Mouse (Mus musculus): ENCODE results near the gene Atf3.

Atf3 gene

DNA sequence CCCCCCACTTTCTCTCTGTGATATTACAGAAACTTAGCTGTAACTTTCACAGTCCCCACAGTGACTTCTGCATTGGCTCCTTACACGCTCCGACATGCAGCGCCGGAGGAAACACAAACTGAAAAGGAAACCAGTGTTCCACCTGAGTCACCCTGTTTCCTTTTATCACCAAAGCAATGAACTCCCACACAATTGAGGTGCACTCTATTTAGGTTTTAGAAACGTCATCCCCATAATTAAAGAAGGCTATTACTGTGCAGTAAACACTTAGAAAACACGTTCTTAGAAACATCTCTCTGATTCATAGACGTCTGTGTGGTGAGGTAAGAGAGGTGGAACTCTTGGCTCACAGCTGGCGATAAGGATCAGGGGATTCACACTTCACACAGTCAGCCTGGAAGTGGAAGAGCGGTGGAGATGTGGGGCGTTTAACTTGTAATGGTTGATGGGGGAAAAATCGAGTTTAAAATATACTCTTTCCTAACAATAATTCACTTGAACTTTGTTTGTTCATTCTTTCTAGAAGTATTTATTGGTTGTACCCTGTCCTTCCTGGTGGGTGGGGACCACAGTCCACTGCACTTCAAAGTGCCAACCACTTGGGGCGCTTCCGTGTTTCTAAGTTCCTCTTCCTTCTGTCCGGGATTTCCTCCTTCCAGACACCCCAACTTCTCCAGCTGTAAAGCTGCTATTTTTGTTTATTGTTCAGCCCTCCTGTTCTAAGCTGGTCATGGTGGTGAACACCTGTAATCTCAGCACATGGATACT is 24.0 kb downstream of the Atf3 start:
- DNase-seq (ENCODE audit: low read depth in 2 of 2, low spot score in 2 of 2): peak; percentile 27 to 35

DNA sequence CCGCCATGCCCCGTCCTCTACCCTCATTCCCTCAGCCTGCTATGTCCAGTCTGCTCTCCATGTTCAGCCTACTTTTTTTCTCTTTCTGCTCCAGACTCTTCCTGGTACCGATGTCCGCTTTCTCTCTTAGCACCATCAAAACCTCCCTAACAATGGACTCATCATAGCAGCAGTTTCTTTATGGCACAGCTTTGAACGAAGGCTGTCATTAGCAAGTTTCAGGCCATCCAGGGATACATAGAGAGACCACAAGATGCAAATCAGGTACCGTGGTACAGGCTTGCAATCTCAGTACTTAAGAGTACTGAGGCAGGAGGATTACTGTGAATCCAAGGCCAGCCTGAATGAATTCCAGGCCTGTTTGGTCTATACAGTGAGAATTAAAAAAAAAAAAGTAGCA is 25.1 kb downstream of the Atf3 start:
- DNase-seq (ENCODE audit: low read depth in 2 of 2, low spot score in 2 of 2): no peak

DNA sequence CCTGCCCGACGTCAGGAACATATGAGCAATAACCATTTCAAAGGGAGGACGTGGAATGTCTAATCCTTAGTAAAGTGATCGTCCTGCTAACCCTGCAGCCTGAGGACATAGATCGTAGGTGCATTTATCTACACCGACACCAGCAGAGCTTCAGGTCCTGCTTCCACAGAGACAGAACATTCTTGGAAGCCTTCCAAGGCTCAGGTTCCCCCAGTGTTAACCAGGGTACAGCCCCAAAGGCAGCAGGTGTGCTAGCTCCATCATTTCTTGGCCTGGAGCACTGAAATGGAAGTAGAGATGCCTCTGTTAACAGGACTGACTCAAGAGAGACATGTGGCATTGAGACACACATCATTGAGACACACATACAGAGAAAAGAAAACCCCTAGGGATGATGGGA is 25.6 kb downstream of the Atf3 start:
- DNase-seq (ENCODE audit: low read depth in 2 of 2, low spot score in 2 of 2): no peak

DNA sequence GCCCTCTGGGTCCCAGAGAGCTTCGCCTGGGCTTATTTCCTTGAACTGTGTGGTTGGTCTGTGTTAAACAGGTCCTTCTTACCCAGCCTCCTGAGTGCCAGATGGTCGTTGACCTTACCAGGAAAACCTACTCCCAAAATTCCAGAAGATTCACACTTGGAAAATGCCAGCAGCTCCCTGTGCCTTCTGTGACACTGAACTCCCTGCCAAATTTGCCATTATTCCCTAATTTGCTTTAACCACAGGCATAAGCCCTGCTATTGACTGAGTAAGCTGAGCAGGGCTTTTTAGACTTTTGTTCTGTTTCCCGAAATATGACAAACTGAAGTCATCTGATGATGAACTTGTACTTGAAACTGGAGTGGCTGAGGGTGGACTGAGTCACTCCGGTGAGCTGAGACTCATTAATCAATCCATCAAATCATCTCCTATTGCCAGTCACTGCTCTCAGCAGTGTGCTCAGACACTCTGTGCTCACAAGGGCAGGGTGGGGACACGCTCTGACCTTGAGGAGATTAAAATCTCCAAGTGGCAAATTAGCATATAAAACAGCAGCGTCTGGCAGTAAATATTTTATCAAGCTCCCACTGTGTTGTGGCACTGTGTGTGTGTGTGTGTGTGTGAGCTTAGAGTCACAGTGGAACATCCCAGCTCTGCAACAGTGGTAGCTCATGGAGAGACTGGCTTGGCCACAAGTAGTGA is 28.0 kb downstream of the Atf3 start:
- no peak for DNase-seq (ENCODE audit: low read depth in 2 of 2, low spot score in 2 of 2)

DNA sequence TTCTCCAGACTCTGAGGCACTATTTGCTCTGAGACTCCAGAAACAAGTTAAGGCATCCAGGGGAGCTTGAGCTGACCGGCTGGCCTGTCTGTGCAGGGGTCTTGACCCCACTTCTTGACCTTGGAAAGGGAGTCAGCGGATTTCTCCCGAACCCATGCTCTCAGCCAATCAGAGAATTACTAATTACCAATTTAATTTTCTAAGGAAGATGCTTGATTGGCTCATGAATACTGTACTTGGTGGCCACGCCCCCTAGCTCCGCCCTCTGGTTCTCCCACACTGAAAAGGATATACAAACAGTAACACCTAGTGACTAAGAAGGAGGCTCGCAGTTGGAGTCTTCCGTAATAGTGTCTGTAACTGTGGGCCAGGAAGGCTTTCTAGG is 31.5 kb downstream of the Atf3 start:
- no peak for DNase-seq (ENCODE audit: low read depth in 2 of 2, low spot score in 2 of 2)

DNA sequence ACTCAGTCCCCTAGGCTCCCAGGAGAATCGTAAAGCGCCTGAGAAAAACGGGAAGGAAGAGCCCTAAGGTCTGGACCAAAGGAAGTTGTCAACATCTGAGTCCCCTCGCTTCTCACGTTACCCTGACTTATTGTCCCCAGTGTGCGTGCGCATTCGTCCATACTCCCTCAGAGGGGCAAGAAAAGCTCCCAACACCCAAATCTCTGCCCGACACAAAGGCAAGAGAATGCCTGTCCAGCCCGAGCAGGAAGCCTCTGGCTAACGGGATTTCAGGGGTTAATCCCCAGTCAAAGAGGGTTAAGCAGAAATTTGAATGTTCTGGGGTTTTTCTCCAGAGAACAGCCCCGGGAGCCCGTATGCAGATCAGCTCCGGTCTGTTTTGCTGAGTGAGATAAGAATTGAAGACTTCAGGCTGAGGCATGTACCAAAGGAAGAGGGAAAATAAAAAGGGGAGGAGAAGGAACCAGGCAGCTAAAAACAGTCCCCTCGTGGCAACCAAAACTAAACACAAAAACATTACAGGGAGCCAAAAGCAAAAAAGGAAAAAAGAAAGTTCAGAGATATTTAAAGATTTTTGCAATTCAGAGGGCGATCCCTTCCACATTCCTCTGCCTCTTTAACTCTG is 32.0 kb downstream of the Atf3 start:
- DNase-seq (ENCODE audit: low read depth in 2 of 2, low spot score in 2 of 2): no peak

DNA sequence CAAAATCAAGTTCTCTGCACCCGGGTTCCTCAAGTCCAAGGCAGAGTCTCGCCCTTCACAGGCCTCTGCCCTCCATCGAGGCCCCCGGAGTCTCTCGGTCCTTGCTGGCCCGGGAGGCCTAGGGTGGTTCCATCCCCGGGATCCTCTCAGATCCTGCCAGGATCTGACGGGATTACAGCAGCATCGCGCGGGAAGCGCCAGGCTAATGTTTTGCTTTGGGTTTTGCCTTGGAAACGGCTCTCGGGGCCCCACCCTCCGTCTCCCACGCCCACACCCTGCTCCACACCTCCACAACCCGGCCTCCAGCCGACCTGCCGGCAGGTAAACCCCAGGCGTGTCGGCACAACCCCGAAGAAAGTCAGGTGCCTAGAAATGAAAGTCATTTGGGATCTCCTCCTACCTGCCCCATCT is 33.0 kb downstream of the Atf3 start:
- DNase-seq (ENCODE audit: low read depth in 2 of 2, low spot score in 2 of 2): no peak

DNA sequence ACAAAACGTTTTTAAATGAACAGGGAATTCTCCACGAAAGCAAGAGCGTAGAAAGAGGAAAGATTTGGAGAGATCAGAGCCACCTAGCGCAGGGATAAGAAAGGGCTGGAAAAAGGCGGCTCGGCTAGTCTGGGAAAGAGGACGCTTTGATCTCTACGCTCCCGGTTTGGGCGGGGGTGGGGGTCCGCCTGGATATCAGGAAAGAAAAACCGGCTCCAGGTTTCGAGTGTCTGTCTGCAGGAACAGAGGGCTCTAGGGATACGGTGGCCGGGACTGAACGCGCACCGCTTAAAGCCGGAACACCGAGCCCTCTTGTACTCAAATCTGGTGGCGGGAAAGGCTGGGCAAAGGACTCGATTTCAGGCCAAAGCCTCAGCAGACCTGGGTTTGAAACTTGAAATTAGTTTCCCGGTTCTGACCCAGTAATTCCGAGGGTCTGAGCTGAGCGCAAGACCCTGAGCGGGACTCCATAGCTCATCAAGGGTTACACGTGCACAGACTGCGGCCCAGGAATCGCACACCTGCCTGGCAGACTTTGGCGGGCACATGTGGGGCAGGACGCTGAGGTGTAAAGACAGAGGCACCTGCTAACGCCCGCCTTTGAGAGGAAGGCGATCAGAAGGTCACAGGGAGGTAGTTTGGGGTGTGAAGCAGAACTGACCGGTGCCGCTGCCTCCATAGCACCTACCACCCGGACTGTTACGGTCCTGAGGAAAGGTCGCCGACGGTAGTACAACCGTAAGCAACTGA is 33.6 kb downstream of the Atf3 start:
- DNase-seq (ENCODE audit: low read depth in 2 of 2, low spot score in 2 of 2): no peak

DNA sequence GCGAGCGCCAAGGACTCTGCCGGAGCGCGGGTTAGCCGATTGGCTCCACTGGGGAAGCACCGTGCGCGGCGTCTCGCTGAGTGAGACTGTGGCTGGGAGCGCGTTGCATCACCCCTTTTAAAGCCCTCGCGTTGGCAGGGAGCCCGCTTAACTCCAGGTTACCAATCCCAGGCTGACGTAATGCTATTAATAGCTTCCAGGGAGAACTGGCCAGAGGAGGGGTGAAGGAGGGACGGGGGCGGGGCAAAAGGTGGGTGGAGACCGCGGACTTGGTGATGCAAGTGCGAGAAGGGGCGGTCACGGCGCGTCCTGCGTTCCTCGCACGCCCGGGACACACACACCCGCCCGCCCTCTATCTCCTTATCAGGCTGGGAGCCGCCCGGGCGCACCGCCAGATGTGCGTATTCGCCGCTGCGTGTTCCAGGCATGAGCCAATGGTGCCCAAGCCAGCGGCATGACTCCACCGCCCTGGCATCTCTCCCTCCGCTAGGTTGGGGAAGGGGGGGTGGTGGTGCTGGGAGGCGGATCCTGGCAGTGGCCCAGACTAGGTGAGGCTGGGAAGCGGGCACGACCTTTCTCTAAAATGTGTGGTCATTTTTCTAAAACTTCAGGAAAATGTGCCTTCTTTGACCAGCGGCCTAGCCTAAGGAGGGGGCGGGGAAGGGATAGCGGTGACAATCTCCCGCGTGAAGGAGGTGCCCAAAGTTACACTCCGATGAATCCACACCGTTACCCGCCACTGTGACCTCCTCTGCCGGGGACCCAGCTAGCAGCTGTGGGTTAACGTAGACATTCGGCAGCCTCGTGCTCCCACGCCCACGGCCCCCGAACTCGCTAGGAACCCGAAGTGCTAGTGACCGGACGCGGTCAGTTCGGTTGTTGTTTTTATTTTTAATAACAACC is 34.4 kb downstream of the Atf3 start:
- DNase-seq (ENCODE audit: low read depth in 2 of 2, low spot score in 2 of 2): peak; percentile 21 to 23

DNA sequence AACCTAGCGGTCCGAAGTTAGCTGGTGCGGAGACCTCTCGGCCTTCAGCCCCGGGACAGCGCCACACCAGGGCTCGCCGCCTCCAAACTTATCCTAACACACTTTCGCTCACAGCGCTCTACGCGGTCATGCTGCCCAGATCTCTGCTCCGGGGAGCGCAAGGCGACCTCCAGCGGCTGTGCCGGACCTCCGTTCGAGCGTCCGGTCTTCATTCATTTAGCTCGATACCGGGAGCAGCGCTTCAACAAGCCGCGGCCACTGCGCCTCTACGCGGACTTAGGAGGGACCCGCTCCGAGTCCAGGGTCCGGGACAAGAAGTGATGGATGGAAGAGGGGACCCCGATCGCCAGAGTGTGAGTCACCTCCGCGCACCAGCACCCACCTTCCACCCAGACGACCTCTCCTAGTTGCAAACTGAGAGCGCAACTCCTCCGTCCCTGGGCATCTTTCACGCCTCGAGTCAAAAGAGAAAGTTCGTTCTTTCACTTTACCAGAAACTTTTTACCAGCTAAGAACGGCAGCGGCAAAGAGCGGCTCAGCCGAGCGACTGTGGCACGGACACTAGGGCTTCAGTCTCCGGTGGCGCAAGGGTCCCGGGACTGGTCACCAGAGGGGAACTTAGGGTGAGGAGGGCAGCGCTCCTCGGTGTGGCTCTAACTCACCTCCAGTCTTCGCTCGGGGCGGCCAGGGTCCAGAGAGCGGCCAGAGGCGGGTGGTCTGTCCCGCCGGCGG is 35.2 kb downstream of the Atf3 start:
- DNase-seq (ENCODE audit: low read depth in 2 of 2, low spot score in 2 of 2): no peak

DNA sequence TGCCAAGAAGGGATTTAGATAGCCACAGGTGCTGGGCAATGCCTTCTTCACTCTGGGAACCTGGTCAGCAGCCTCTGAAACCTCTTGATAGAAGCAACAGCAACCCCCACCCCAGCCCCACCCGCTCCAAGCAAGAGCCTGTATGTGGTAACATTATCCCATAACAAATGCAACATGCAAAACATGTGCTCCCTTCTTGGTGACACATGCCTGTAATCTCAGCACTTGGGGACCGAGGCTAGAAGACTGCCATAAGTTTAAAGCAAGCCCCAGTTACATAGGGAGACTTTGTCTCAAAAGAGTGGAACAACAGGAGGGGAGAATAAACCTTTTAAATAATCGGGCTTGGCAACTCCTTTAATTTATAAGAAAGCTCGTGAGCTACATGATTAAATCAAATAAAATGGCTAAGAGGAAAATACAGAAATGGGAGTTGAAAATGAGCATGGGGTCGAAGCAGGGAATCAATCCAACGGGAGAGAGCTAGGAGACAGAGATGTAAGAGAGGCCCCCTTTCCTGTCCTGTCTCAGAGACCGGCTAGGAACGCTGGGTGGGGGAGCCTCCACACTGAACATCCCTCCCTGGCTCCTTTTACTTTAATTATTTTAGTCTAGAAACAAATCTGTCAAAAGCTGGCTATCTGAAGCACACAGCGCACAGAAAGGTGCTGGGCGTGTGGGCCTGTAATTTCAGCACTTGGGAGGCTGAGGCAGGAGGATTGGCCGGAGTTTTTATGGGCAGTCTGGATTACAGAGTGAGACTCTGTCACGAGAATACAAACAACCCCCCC is 36.2 kb downstream of the Atf3 start:
- DNase-seq (ENCODE audit: low read depth in 2 of 2, low spot score in 2 of 2): no peak

DNA sequence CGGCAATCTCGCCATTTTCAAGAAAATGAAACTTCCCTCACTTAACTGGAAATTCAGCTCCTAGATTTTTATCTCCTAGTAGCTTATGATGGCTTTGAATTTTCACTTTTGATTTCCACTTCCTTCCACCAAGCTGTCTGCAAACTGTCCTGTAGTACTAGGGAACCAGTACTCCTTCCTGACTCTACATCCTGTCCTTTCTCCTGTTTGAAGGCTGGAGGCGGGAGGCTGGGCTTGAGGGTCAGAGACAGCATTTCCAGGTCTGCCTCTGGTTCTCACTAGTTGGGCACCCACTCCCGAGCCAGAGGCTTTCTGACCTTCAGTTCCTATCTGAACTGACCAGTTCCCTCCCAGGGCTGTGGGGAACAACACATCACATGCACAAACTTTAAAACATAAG is 37.4 kb downstream of the Atf3 start:
- no peak for DNase-seq (ENCODE audit: low read depth in 2 of 2, low spot score in 2 of 2)

DNA sequence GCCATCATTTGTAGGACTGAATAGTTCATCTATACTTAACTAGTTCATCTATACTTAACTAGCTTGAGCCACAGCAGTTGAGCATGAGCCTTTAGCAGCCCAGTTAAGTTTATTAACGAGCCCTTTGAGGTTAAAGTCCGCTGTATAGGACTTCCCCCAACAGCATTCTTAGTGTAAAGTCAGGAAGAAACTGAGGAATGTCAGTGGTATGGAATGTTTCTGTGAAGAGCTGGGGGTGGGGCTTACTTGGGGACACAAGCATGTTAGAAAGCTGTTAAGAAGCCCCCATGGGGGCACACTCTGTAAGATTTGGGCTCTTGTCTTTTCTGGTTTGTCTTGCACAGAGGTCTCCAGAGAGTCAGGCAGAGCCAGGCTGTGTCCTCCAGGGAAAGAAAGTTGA is 38.0 kb downstream of the Atf3 start:
- DNase-seq (ENCODE audit: low read depth in 2 of 2, low spot score in 2 of 2): no peak

DNA sequence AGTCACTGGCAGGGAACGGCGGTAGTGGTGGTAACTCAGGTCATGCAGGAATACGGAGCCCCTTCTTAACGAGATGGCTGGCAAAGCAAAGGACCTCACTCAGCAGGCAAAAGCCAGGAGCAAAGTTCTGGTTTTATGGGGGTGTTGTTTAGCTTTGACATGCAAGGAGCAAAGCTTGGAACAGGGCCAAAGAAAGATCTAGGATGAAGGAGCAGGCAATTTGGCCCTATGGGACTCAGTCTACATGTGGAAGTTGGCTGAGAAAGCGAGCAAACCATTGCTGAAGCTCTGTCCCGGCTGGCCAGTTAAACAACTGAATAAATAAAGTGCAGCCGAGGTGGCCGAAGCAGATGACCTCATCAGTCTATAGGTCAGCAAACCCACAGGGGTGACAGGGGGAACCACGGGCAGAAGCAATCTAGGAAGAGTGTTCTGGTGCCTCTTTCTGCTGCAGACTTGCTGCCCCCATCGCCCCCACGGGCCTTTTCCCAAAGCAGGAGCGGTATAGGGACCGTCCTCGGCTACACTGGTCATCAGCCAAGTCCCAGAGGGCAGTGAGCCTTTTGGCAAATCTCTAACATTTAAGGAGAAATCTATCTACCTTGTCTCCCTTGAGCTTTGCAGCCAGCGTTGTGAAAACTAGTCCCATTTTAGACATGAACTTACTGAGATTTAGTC is 39.2 kb downstream of the Atf3 start:
- no peak for DNase-seq (ENCODE audit: low read depth in 2 of 2, low spot score in 2 of 2)

DNA sequence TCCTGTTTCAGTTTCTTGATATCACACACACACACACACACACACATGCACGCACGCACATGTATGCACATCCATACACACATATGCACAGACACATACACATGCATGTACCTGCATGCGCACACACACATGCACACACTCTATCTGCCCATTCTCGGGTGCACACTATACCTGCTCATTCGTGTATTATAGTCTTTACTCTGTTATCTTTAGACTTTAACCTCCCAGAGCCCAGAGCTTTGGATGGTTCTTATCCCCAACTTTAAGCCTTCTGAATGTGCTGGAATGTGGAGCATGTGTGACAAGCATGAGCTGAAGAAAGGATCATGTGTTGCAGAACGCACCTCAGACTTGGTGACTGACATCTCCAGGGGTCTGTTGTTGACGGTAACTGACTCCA is 41.0 kb downstream of the Atf3 start:
- no peak for DNase-seq (ENCODE audit: low read depth in 2 of 2, low spot score in 2 of 2)

DNA sequence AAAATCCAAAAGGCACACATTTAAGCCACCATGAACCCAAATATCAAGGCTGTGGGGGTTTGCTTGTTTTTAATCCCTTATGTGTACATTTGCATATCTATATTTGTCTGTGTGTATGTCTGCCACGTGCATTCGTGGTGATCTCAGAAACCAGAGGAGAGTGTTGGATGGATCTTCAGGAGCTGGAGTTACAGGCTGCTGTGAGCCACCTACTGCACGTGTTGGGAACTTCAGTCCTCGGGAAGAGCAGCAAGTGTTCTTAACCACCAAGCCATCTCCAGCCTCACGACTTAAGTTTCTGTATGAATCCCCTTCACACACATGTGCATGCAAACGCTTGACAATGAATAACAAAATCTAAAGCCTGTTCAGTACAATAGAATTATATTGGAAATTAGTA is 45.4 kb downstream of the Atf3 start:
- DNase-seq (ENCODE audit: low read depth in 2 of 2, low spot score in 2 of 2): no peak

DNA sequence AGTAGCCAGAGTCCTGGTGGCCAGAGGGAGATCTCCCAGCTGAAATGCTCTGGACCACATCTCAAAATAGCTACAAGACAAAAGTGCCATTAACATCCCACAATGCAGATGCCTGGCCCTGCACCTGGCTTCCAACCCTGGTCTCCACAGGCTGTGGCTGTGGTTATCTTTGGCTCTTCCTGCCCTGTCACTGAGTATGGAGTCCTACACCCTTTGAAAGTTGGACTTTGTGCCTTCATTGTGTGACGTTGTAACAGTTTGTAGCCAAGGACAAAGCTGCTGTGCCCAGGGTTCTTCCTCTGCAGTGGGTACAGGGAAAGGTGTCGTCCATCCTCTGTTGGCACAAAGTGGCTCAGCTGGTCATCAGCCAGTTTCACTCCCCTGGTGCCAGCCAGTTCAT is 47.4 kb downstream of the Atf3 start:
- DNase-seq (ENCODE audit: low read depth in 2 of 2, low spot score in 2 of 2): no peak

DNA sequence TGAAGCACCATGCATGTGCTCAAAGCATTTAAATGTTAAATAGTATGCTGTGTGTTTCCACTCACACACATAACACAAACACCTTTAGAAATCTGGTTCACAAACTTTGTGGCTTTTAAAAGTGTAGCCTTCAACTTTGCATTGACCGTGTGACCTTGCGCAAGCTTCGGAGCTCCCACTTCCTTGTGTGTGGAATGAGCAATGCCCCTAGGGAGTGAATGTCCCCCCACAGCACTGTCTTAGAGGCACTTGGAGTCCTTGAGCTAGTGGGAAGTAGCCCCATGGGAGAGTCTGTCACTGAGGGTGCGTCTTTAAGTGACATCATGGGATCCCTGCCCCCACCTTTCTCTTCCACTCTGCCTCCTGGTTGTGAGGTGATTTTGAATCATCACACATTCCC is 51.6 kb downstream of the Atf3 start:
- no peak for DNase-seq (ENCODE audit: low read depth in 2 of 2, low spot score in 2 of 2)

DNA sequence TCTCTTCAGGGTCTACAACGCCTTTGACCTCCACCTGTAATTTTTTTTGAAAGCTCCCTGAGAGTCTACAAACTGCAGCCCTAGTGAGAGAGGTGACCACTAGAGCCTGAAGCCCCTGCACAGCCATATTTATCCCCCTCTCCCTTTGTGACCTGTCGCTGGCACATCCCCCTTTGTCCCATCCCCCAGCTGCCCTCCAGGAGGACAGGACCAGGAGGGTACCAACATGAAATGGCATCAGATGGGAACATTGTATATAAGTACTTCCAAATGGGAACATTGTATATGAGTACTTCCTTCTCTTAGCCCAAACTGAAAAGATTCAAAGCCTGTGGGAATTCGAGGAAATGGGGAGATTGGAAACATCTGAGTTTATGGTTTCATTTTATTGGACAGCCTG is 53.1 kb downstream of the Atf3 start, which contains the start of gene Fam71a:
TSS of gene Fam71a (minus strand) at position 101 of the 400 bp plus-strand sequence.
- no peak for DNase-seq (ENCODE audit: low read depth in 2 of 2, low spot score in 2 of 2)

Data from CD8-positive naive resting alpha-beta T cell, adult 2 months (primary cell).